Comparison of ENCODE assay signal across 8 mouse cellular contexts in the genomic region with DNA sequence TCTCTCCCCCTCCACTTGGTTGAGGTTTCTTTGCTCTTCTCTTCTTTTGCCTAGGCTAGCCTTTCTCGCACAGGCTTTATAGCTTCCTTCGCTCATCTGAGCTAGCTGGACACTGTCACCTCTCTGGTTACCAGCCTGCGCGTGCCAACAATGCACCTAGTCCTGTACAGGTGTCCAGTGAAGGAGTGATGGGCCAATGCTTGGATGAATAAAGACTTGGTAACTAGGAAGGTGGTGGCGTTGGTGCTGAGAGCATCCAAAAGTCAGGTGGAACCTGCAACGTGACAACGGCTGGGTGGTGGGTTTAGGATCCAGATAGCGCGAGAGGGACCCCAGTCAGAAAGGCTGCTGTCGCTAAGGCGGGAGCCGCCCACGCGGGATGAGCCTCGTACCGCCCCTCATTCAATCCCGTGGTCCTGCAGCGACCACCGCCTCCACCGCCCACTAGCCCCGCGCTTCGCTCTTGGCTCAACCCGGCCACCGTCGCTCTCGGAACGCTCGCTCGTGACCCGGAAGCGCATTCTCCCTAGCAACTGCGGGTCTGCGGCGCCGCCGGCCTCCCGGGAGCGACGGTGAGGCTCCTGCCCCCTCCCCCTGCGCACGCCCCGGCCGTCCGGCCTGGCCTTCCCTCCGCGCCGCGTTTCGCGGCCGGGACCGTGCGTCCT. TPM values are rescaled to one million over a fixed set of nuclear protein-coding genes. Genes with fewer than 3 reads are reported as not detected.
DNase-seq lines count a peak whose midpoint lies in the region; ATAC-seq and TF ChIP-seq lines count a peak whose summit lies in the region.

A gene (plus strand): TSS at position 509 of the 665 bp plus-strand sequence.

- H3K4me2 ChIP-seq in forebrain, embryonic 14.5 days (ENCODE audit: low read length) = peak within 1 kb of the TSS; percentile 76
- H3K4me2 ChIP-seq in neural tube, embryonic 15.5 days = peak within 1 kb of the TSS; percentile 64

- TF ChIP-seq POLR2A in ES-Bruce4 (IDR thresholded peaks at IDR 0.05; ENCODE audit: insufficient read depth, low read length) = no peak

- no peaks in the 10 kb centered on the region for H3K4me1 ChIP-seq in ES-Bruce4 (ENCODE audit: control insufficient read depth, insufficient read depth, low read length)
- H3K4me1 ChIP-seq in forebrain, embryonic 14.5 days (ENCODE audit: control insufficient read depth, insufficient read depth, low read length) = peaks cover 11% of the 10 kb centered on the region
- peaks cover 26% of the 10 kb centered on the region for H3K4me1 ChIP-seq in neural tube, embryonic 15.5 days

- peak within 1 kb of the TSS; percentile 95 for H3K9ac ChIP-seq in ES-Bruce4 (ENCODE audit: low read depth, poor library complexity, severe bottlenecking)
- H3K9ac ChIP-seq in forebrain, embryonic 14.5 days (ENCODE audit: low read length) = peak within 1 kb of the TSS; percentile 93
- peak within 1 kb of the TSS; percentile 86 for H3K9ac ChIP-seq in neural tube, embryonic 15.5 days (replicated peaks)

- H3K36me3 ChIP-seq in ES-Bruce4 (ENCODE audit: control insufficient read depth, insufficient read depth, low read length, poor library complexity, severe bottlenecking) = no peaks in the 10 kb centered on the region
- H3K36me3 ChIP-seq in forebrain, embryonic 14.5 days (ENCODE audit: control insufficient read depth, insufficient read depth, low read length) = no peaks in the 10 kb centered on the region
- no peaks in the 10 kb centered on the region for H3K36me3 ChIP-seq in neural tube, embryonic 15.5 days

- peak; percentile 43; the same call in 1 of the 2 replicates for TF ChIP-seq EP300 in ES-Bruce4 (IDR thresholded peaks at IDR 0.05; ENCODE audit: insufficient read depth, low read depth, low read length)

- intact Hi-C loops in heart, postnatal 14 days (cut with DNase I) = no loop called here

- WGBS in forebrain, embryonic 14.5 days = 3% methylated on average over 54 of the region's 54 CpGs
- 2% methylated on average over 53 of the region's 54 CpGs for WGBS in neural tube, embryonic 15.5 days

- peak; percentile 93 for ATAC-seq in cerebellum, adult (ENCODE audit: insufficient number of reproducible peaks, low FRiP score, low TSS enrichment)
- ATAC-seq in forebrain, embryonic 14.5 days = peak; percentile 97
- peak; percentile 98 for ATAC-seq in neural tube, embryonic 15.5 days (ENCODE audit: low FRiP score)

- no peak for TF ChIP-seq CTCF in ES-Bruce4 (IDR thresholded peaks at IDR 0.05; ENCODE audit: low read depth, low read length)

- peak; percentile 91 for DNase-seq in forebrain, embryonic 14.5 days (ENCODE audit: low spot score)
- DNase-seq in heart, postnatal 14 days = peak; percentile 84 to 87
- peak; percentile 87 for DNase-seq in layer of hippocampus, adult 11-12 months (ENCODE audit: low spot score)
- peak; percentile 85 to 87 for DNase-seq in lung, adult 18-20 months
- peak; percentile 90 for DNase-seq in testis, postnatal 14 days (ENCODE audit: low spot score)

- H3K27me3 ChIP-seq in ES-Bruce4 (ENCODE audit: control insufficient read depth, insufficient read depth, low read length, poor library complexity, severe bottlenecking) = no peaks in the 10 kb centered on the region
- no peaks in the 10 kb centered on the region for H3K27me3 ChIP-seq in forebrain, embryonic 14.5 days (replicated peaks; ENCODE audit: control insufficient read depth, insufficient read depth, low read length)
- no peaks in the 10 kb centered on the region for H3K27me3 ChIP-seq in neural tube, embryonic 15.5 days (replicated peaks)

- peak within 1 kb of the TSS; percentile 63 for H3K4me3 ChIP-seq in ES-Bruce4 (ENCODE audit: low read depth, low read length)
- peak within 1 kb of the TSS; percentile 92 for H3K4me3 ChIP-seq in forebrain, embryonic 14.5 days (ENCODE audit: low read depth, low read length)
- H3K4me3 ChIP-seq in neural tube, embryonic 15.5 days (replicated peaks) = peak within 1 kb of the TSS; percentile 87

- H3K27ac ChIP-seq in ES-Bruce4 (ENCODE audit: insufficient read depth, low read length) = no peak within 1 kb of the TSS
- H3K27ac ChIP-seq in forebrain, embryonic 14.5 days (ENCODE audit: low read depth, low read length) = peak within 1 kb of the TSS; percentile 80
- peak within 1 kb of the TSS; percentile 91 for H3K27ac ChIP-seq in neural tube, embryonic 15.5 days (replicated peaks)

- no peaks in the 10 kb centered on the region for H3K9me3 ChIP-seq in ES-Bruce4 (replicated peaks; ENCODE audit: control insufficient read depth, insufficient read depth, low read length, poor library complexity, severe bottlenecking)
- H3K9me3 ChIP-seq in forebrain, embryonic 14.5 days (replicated peaks; ENCODE audit: control insufficient read depth, low read length) = no peaks in the 10 kb centered on the region
- no peaks in the 10 kb centered on the region for H3K9me3 ChIP-seq in neural tube, embryonic 15.5 days (replicated peaks)

RNA-seq across cellular contexts. Expression of the gene that starts here (rescaled TPM):
- polyA plus RNA-seq in ES-Bruce4 (2011; ENCODE audit: insufficient read depth, insufficient read length, low read depth, missing spikeins) = 19.6 and 21.0 TPM in 2 replicates
- 32.2 and 35.3 TPM in 2 replicates for polyA plus RNA-seq in forebrain, embryonic 14.5 days (2014; fragmentation: Nextera tagmentation; extraction: Ambion mirVana)
- total RNA-seq in heart, postnatal 14 days (2021) = 10 to 100 TPM; 11.8 to 12.2 TPM
- 32.9 and 34.2 TPM in 2 replicates for polyA plus RNA-seq in neural tube, embryonic 15.5 days (2015; fragmentation: Nextera tagmentation; extraction: Ambion mirVana)
